Mouse (Mus musculus): ENCODE measurements around the gene Camta1.

Camta1 gene

DNA sequence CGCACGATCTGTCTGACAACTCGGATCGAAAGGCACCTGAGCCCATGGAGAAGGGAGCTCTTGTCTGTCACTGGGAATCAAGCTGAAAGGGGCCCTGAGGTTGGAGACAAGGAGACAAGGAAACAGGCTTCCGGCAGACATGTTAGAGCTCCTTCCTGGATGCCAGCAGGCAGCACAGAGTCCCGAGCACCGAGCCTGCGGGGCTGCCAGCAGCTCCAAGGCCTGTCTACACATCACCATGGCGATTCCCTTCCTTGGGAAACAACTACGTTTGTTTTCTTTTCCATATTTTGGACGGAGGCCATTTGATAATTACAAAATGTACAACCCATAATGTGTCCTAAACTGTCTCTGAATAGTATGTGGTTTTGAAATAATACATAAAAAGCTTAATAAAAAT is 122.8 kb downstream of the Camta1 start:
- no peak for DNase-seq (ENCODE audit: low spot score)

- DNase-seq (ENCODE audit: low spot score) = no peak
These were observed 123.4 kb downstream of the Camta1 start for GRCm38 (mm10) chr4:151738280-151738679.

DNA sequence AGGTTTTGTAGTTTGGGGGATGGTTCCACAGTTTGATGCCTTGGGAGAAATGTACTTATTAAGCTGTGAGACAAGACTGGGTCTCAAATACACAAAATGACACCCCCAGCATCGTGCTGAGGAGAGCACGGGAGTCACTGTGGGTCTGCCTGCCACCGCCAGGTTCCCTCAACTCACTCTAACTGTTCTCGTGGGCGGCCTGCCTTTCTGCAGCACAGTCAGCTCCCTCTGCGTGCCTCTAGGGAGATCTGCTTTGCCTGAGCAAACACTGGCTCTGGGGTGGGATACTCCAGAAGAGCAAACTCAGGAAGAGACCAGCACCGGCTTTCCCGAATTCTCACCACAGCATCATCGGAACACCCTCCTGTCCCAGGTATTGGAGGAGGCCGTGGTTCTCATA is 129.0 kb downstream of the Camta1 start:
- DNase-seq (ENCODE audit: low spot score) = no peak

GRCm38 (mm10) chr4:151730037-151730759 is 131.5 kb downstream of the Camta1 start:
- no peak for DNase-seq (ENCODE audit: low spot score)

DNA sequence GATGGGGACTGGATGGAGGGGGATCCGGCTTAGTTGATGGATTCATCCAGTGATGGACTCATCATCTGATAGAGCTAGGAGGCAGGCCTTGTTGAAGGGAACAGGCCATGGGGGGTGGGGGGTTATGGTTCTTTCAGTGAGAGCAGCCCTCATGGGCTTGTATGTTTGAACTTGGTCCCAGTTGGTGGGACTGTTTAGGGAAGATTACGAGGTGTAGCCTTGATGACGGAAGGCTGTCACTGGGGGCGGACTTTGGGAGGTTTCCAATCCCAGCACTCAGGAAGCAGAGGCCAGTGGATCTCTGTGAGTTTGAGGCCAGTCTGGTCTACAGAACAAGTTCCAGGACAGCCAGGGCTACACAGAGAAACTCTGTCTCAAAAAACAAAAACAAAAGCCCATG is 132.6 kb downstream of the Camta1 start:
- DNase-seq (ENCODE audit: low spot score) = no peak

DNA sequence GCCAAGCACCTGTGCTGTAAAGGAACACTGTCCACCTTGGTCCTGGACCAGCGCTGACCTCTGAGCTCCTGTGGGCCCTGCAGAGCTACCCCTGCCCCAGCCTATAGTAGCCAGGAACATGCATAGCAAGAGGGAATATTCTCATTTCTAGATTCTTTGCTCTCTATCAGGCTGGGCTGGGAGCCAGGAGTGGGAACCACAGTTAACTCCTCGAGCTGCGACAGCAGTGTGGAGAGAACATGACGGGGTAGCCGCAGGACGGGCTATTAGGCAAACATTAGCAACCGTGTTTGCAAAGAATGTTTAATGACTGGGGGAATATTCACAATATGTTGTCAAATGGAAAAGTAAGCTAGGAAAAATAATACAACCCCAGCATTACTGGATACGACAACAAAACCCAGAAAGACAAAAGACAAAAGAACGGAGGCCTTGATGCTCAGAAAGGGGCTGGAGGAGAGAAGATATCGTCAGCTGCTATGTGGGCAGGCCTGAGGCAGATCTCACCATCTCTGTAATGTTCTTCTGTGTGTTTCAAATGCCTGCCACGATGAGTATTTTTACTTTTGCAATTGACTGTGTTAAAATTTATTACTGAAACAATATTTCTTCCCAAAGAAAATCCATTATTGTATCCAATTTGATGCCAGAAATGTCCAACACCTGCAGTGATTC is 133.1 kb downstream of the Camta1 start:
- no peak for DNase-seq (ENCODE audit: low spot score)

- no peak for DNase-seq (ENCODE audit: low spot score)
These were observed 135.3 kb downstream of the Camta1 start for GRCm38 (mm10) chr4:151726396-151726795.

- no peak for DNase-seq (ENCODE audit: low spot score)
These were observed 136.8 kb downstream of the Camta1 start for GRCm38 (mm10) chr4:151724897-151725296.

GRCm38 (mm10) chr4:151720722-151721467 is 140.8 kb downstream of the Camta1 start:
- no peak for DNase-seq (ENCODE audit: low spot score)

- DNase-seq (ENCODE audit: low spot score) = no peak
These were observed 142.7 kb downstream of the Camta1 start for GRCm38 (mm10) chr4:151718866-151719475.

DNA sequence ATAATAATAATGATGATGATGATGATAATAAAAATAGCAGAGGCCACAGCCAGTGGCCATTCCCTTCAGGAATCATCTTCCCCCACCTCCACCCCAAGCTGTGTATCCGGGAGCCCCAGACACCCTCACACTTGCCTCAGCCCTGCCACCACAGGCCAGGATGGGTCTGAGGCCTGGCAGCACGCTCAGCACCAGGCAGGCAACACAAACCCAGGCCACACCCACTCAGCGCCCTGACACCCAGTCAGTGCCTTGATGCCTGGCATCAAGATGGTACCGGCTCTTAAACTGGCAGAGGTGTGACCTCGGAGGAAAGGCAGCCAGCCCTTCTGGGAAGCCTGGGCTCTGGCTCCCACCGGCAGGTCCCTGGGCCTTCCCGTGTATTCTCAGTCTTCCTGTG is 143.8 kb downstream of the Camta1 start:
- no peak for DNase-seq (ENCODE audit: low spot score)

DNA sequence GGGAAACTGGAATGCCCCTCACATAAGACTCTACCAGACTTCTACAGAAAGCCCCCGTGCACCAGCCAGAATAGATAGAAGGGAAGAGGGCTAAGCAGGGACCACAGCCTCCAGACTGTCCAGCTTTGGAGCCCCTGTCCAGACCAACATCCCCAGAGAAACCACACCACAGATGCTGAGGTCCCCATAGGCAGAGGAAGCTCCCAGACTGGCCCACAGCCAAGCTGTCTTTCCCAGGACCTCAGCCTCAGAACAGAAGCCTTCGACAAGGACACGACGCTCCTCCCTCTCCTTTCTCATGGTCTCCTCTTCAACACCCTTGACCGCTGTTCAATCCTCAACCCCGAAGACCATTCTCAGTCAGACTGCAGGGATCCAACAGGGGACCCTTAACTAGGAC is 148.0 kb downstream of the Camta1 start:
- no peak for DNase-seq (ENCODE audit: low spot score)

DNA sequence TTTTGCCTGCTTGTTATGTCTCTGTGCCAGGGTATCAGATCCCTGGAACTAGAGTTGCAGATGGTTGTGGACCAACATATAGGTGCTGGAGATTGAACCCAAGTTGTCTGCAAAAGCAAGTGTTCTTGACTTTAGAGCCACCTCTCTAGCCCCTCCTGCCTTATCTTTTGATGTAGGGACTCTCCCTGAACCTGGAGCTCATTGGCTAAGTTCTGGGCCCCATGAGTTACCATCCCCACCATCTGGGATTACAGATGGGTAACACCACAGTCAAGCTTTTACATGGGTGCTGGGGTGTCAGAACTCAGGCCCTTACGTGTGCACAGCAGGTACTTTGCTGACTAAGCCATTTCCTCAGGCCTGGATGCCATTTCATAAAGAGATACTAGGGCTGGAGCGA is 150.3 kb downstream of the Camta1 start:
- no peak for DNase-seq (ENCODE audit: low spot score)

DNA sequence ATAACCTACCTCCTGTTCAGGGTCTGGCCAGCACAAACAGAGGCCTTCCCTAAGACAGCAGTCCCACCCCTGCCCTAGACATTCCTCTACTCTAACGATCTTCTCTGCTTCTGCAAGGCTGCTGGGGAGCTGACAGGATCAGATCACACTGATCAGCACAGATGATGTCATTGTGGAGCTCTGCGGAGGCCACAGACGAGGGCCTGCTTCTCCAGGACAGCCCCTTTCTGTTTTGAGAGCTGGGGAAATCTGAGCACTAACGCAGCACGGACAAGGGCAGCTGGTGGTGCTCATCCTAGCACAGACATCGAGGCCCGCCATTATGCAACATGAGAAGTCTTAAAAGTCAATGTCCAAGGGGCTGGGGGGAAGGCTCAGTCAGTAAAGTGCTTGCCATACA is 151.2 kb downstream of the Camta1 start:
- no peak for DNase-seq (ENCODE audit: low spot score)

DNA sequence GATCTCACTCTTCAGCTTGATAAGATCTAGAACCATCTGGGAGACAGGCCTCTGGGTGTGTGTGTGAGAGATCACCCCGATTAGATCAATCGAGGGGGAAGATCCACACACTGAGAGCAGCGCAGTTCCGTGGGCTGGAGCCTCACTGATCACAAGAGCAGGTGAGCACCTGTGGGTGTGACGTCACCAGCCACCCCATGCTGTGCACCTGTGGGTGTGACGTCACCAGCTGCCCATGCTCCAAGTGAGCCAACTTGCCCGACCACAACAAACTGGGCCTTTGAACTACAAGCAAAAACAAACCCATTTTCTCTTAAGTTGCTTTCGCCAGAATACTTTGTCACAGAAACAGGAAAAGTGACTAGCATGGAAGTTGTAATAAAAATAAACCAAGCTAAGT is 152.4 kb downstream of the Camta1 start:
- no peak for DNase-seq (ENCODE audit: low spot score)

- no peak for DNase-seq (ENCODE audit: low spot score)
These were observed 158.5 kb downstream of the Camta1 start for GRCm38 (mm10) chr4:151703069-151703735.

- no peak for DNase-seq (ENCODE audit: low spot score)
These were observed 159.2 kb downstream of the Camta1 start for GRCm38 (mm10) chr4:151702463-151702862.

DNA sequence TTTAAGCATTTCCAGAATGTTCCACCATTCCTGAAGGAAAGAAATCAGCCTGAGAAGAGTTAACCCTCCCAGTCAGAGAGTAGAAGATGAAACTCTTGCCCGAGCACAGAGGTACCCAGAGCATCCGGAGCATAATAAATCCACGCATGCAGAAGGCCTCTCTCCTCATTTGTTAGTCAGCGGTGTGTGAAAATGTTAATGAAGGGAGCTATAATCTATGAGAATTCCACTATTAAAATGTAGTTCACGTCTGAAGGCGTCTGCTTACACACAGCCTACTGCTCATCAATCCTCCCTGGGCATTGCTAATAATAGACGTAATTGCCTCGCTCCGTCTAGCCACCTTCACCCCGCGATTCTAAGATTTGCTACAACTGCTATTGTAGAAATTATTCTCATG is 165.7 kb downstream of the Camta1 start:
- no peak for DNase-seq (ENCODE audit: low spot score)

DNA sequence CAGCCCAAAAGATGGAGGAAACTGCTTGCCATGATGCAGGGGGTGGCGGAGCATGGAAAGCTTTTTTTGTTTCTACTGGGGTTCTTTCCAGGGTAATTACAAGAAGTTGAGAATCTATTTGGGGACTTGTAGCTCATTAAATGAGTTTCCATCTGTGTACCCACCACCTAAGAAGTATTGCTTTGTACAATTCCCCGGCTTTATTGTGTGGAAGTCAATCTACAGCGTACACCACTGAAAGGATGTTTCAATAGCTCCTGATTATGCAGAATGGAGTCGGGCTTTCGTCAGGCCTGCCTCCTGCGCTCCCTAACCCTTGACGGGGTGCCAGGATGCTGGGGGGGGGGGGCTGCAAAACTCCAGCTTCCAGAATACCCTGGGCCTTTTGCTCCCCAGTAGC is 167.1 kb downstream of the Camta1 start:
- no peak for DNase-seq (ENCODE audit: low spot score)

DNA sequence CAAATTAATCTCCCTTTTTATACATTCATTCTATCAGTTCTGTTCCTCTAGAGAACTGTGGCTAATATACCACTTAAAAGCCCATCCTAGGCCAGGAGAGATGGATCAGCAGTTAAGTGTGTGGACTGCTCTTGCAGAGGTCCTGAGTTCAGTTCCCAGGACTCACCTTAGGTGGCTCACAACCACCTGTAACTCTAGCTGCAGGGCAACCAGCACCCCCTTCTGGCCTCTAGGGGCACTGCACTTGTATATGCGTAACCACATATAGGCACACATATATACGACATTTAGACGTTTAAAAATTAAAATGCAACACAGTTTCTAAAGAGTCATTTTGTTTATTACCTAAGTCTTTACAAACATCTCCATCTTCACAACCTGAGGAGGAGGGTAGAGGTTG is 167.6 kb downstream of the Camta1 start:
- DNase-seq (ENCODE audit: low spot score) = no peak

GRCm38 (mm10) chr4:151690041-151690440 is 171.6 kb downstream of the Camta1 start:
- DNase-seq (ENCODE audit: low spot score) = no peak

DNA sequence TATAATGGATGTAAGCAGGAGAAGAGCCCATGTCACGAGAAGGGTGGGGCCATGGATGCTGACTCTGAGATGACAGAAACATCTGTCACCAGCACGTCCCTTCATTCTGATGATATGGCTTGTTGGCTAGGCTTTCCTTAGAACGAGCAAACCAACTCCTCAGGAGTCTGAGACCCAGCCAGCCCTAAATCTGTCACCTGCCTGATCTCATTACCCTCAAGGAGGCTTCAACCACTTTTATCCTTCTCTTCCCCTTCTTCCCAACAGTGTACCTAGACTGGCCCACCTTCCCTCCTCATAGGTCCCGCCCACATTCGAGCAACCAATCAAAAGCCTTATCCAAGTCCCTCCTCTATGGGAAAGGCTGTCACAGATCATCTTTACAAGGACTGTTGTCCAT is 173.5 kb downstream of the Camta1 start:
- no peak for DNase-seq (ENCODE audit: low spot score)
